Mouse (Mus musculus) embryonic fibroblast, embryonic 13.5 days (primary cell): ENCODE measurements at regions not wholly inside any gene's neighbourhood (a gene's known extent, or its start where the extent isn't known, plus 50 kb on each side); places are given as distances from the start of the nearest gene placed in this dataset.

Experiments
- CTCF ChIP-seq: IDR thresholded peaks from 2 replicates; pipeline ENCODE4 v1.5.1; 2011; ENCODE audit warnings: mild to moderate bottlenecking, control low read depth, low read length, moderate library complexity, borderline replicate concordance; ENCODE audit not compliant: insufficient read depth
- POLR2A ChIP-seq: IDR thresholded peaks from 2 replicates; pipeline ENCODE4 v1.6.1; 2011; ENCODE audit warnings: low read depth, mild to moderate bottlenecking, control low read depth, low read length, moderate library complexity

- no peak for TF ChIP-seq CTCF
- TF ChIP-seq POLR2A: no peak
Measured at GRCm38 (mm10) chr3:126209024-126209423, 154.5 kb upstream of the Arsj start.
